Comparison of ENCODE assay signal across 9 mouse cellular contexts in genomic region chr5:21326494-21326893, GRCm38 (mm10). TPM values are rescaled to one million over a fixed set of nuclear protein-coding genes. Genes with fewer than 3 reads are reported as not detected.
DNase-seq lines count a peak whose midpoint lies in the region; ATAC-seq and TF ChIP-seq lines count a peak whose summit lies in the region.
"Had no signal": no experiment of that assay in that cellular context is flagged by ENCODE, and none has a peak within 500 bp of the region (broad histone marks: within the 10 kb centered on the region; RNA-seq: fewer than 3 reads in every experiment).

No protein-coding gene starts in this region.

- H3K27me3 ChIP-seq in MEL (ENCODE audit: control insufficient read depth in 1 of 2, insufficient read depth in 2 of 2, low read length in 2 of 2) = no peaks in the 10 kb centered on the region
- no peaks in the 10 kb centered on the region for H3K27me3 ChIP-seq in heart, embryonic 16.5 days (ENCODE audit: control insufficient read depth, insufficient read depth, low read length)
- no peaks in the 10 kb centered on the region for H3K27me3 ChIP-seq in liver, embryonic 13.5 days

- peaks cover 5 to 13% of the 10 kb centered on the region in 2 experiments for H3K4me1 ChIP-seq in MEL (ENCODE audit: control insufficient read depth in 1 of 2, insufficient read depth in 2 of 2, low read length in 2 of 2)
- no peaks in the 10 kb centered on the region for H3K4me1 ChIP-seq in bone marrow, adult 2 months (ENCODE audit: control insufficient read depth, insufficient read depth, low read length)
- peaks cover 31% of the 10 kb centered on the region for H3K4me1 ChIP-seq in heart, embryonic 16.5 days (ENCODE audit: control insufficient read depth, insufficient read depth, low read length)
- H3K4me1 ChIP-seq in liver, embryonic 13.5 days (replicated peaks) = peaks cover 8% of the 10 kb centered on the region; the same call in 1 of the 2 replicates

- peak; percentile 100 for TF ChIP-seq RAD21 in MEL (IDR thresholded peaks at IDR 0.05; ENCODE audit: low read depth, low read length)

- 5% methylated on average over 1 of the region's 1 CpGs for WGBS in bone marrow, adult 2 months
- 8% methylated on average over 1 of the region's 1 CpGs for WGBS in heart, embryonic 16.5 days
- WGBS in liver, embryonic 13.5 days (ENCODE audit: insufficient replicate concordance) = 0% methylated on average over 1 of the region's 1 CpGs

- peak; percentile 34 to 65; a peak in 3 of 4 replicates for TF ChIP-seq EP300 in MEL (IDR thresholded peaks at IDR 0.05; ENCODE audit: low read depth in 1 of 2, low read length in 2 of 2)

- no peak for TF ChIP-seq POLR2A in MEL (IDR thresholded peaks at IDR 0.05; ENCODE audit: control insufficient read depth in 1 of 2, insufficient read depth in 1 of 2, low read depth in 1 of 2, low read length in 2 of 2, poor library complexity in 1 of 2)
- TF ChIP-seq POLR2A in bone marrow, adult 2 months (IDR thresholded peaks at IDR 0.05; ENCODE audit: borderline replicate concordance, control insufficient read depth, low read depth, low read length) = no peak

- H3K4me3 ChIP-seq in left cerebral cortex, adult 2 months = no peak overlapping the region
- H3K4me3 ChIP-seq in MEL (ENCODE audit: control insufficient read depth in 1 of 2, insufficient read depth in 1 of 2, low read depth in 2 of 2, low read length in 2 of 2) = peak overlapping the region; percentile 2 to 16; a peak in 2 of 4 replicates
- no peak overlapping the region for H3K4me3 ChIP-seq in bone marrow, adult 2 months (replicated peaks; ENCODE audit: control insufficient read depth, low read depth, low read length)
- H3K4me3 ChIP-seq in heart, embryonic 16.5 days (ENCODE audit: low read length) = no peak overlapping the region
- H3K4me3 ChIP-seq in liver, embryonic 13.5 days (replicated peaks) = no peak overlapping the region
- H3K4me3 ChIP-seq: megakaryocyte, embryonic 14.5 days had no signal

- H3K9me3 ChIP-seq in MEL (replicated peaks; ENCODE audit: insufficient read depth, low read length) = no peaks in the 10 kb centered on the region
- no peaks in the 10 kb centered on the region for H3K9me3 ChIP-seq in heart, embryonic 16.5 days (replicated peaks; ENCODE audit: control insufficient read depth, low read length)
- no peaks in the 10 kb centered on the region for H3K9me3 ChIP-seq in liver, embryonic 13.5 days (replicated peaks)
- H3K9me3 ChIP-seq: megakaryocyte, embryonic 14.5 days had no signal

- DNase-seq in left cerebral cortex, adult 2 months (ENCODE audit: extremely low spot score in 1 of 2, low spot score in 2 of 2) = peak in 1 of 2 experiments; percentile 38
- DNase-seq in left cerebral cortex, adult 8-10 months (ENCODE audit: low spot score in 2 of 2) = no peak
- DNase-seq in MEL (ENCODE audit: low read depth, low spot score) = peak; percentile 94
- peak; percentile 51 for DNase-seq in liver, embryonic 13.5 days
- DNase-seq in retina, postnatal 1 day = peak; percentile 63
- no peak for DNase-seq in frontal cortex, postnatal 10 days (ENCODE audit: low spot score in 2 of 2)

- intact Hi-C loops in left cerebral cortex, adult 2 months (cut with DNase I) = loop anchor here (2.0 kb wide), 1 partner anchor 94 kb away; no protein-coding TSS in a partner anchor

- no peak overlapping the region; the same call in 1 of the 2 replicates for H3K9ac ChIP-seq in MEL (ENCODE audit: control insufficient read depth, low read depth, low read length, poor library complexity, severe bottlenecking)
- H3K9ac ChIP-seq in heart, embryonic 16.5 days (ENCODE audit: low read length) = no peak overlapping the region
- H3K9ac ChIP-seq in liver, embryonic 13.5 days = no peak overlapping the region

- no peak overlapping the region for H3K4me2 ChIP-seq in heart, embryonic 16.5 days (ENCODE audit: low read depth, low read length)
- H3K4me2 ChIP-seq in liver, embryonic 13.5 days = no peak overlapping the region

- H3K27ac ChIP-seq in left cerebral cortex, adult 2 months = no peak overlapping the region
- H3K27ac ChIP-seq in MEL (ENCODE audit: control insufficient read depth, low read depth, low read length) = no peak overlapping the region
- H3K27ac ChIP-seq in bone marrow, adult 2 months (ENCODE audit: control insufficient read depth, insufficient read depth, low read depth, low read length, poor library complexity) = no peak overlapping the region
- H3K27ac ChIP-seq in heart, embryonic 16.5 days (ENCODE audit: low read length) = 0 out of 2 replicates have a peak overlapping the region, but pooled peaks have one; percentile 23
- no peak overlapping the region for H3K27ac ChIP-seq in liver, embryonic 13.5 days

- H3K79me2 ChIP-seq in MEL (ENCODE audit: control insufficient read depth, insufficient read depth, low read length, poor library complexity) = no peaks in the 10 kb centered on the region

- ATAC-seq in heart, embryonic 16.5 days (replicated peaks; ENCODE audit: extremely low read depth, insufficient read depth, low FRiP score) = no peak
- ATAC-seq in liver, embryonic 13.5 days (ENCODE audit: low read depth) = no peak

- TF ChIP-seq CTCF in left cerebral cortex, adult 2 months (IDR thresholded peaks at IDR 0.05) = peak; percentile 61
- TF ChIP-seq CTCF in MEL (IDR thresholded peaks at IDR 0.05 in 2 of 3, conservative IDR thresholded peaks at IDR 0.05 in 1 of 3; ENCODE audit: control insufficient read depth in 1 of 3, insufficient read depth in 1 of 3, low read depth in 2 of 3, low read length in 3 of 3, poor library complexity in 1 of 3, severe bottlenecking in 1 of 3) = peak; percentile 95 to 100 (median 95)
- TF ChIP-seq CTCF in bone marrow, adult 2 months (IDR thresholded peaks at IDR 0.05; ENCODE audit: control insufficient read depth, insufficient read depth, low read length) = peak; percentile 94

- H3K36me3 ChIP-seq in MEL (ENCODE audit: control insufficient read depth in 1 of 2, insufficient read depth in 2 of 2, low read length in 2 of 2) = peaks cover 0 to 18% of the 10 kb centered on the region in 2 experiments; a peak in 2 of 4 replicates
- no peaks in the 10 kb centered on the region for H3K36me3 ChIP-seq in heart, embryonic 16.5 days (ENCODE audit: control insufficient read depth, insufficient read depth)
- no peaks in the 10 kb centered on the region for H3K36me3 ChIP-seq in liver, embryonic 13.5 days

TF ChIP-seq in MEL, 35 proteins besides CTCF, POLR2A, EP300 and RAD21 (continues in another document):
- no peak for TF ChIP-seq KAT2A (conservative IDR thresholded peaks at IDR 0.05; ENCODE audit: low read depth, low read length)
- no peak for TF ChIP-seq POLR2AphosphoS5 (IDR thresholded peaks at IDR 0.05; ENCODE audit: borderline replicate concordance, low read depth, low read length)
- TF ChIP-seq ZC3H11A (IDR thresholded peaks at IDR 0.05; ENCODE audit: low read depth, low read length) = peak; percentile 100
- peak; percentile 58; the same call in 1 of the 2 replicates for TF ChIP-seq MAZ (IDR thresholded peaks at IDR 0.05; ENCODE audit: low read depth, low read length)
- peak; percentile 46 for TF ChIP-seq MXI1 (IDR thresholded peaks at IDR 0.05; ENCODE audit: low read depth, low read length)
- TF ChIP-seq RCOR1 (IDR thresholded peaks at IDR 0.05; ENCODE audit: low read depth, low read length) = no peak
- no peak for TF ChIP-seq BHLHE40 (IDR thresholded peaks at IDR 0.05; ENCODE audit: borderline replicate concordance, low read depth, low read length)
- TF ChIP-seq USF1 (IDR thresholded peaks at IDR 0.05; ENCODE audit: low read depth, low read length) = no peak
- TF ChIP-seq CHD2 (IDR thresholded peaks at IDR 0.05; ENCODE audit: low read length) = no peak
- TF ChIP-seq SIN3A (IDR thresholded peaks at IDR 0.05; ENCODE audit: low read length) = peak; percentile 81
- peak; percentile 49 for TF ChIP-seq TAL1 (IDR thresholded peaks at IDR 0.05; ENCODE audit: low read length)
- TF ChIP-seq TCF12 (IDR thresholded peaks at IDR 0.05; ENCODE audit: low read depth, low read length) = peak; percentile 72
- no peak for TF ChIP-seq UBTF (IDR thresholded peaks at IDR 0.05; ENCODE audit: borderline replicate concordance, insufficient read depth, low read depth, low read length)
- TF ChIP-seq JUND (IDR thresholded peaks at IDR 0.05; ENCODE audit: low read depth, low read length) = peak; percentile 22; the same call in 1 of the 2 replicates
- TF ChIP-seq ZKSCAN1 (IDR thresholded peaks at IDR 0.05; ENCODE audit: low read depth, low read length) = no peak
- no peak for TF ChIP-seq NELFE (IDR thresholded peaks at IDR 0.05; ENCODE audit: low read depth, low read length)
- 0 out of 2 replicates have a peak, but pooled peaks have one; percentile 61 for TF ChIP-seq HCFC1 (IDR thresholded peaks at IDR 0.05; ENCODE audit: low read depth, low read length)
- 0 out of 2 replicates have a peak, but pooled peaks have one; percentile 38 for TF ChIP-seq MEF2A (IDR thresholded peaks at IDR 0.05; ENCODE audit: extremely low read depth, insufficient replicate concordance, low read depth, low read length, poor library complexity, severe bottlenecking)
- no peak for TF ChIP-seq GABPA (IDR thresholded peaks at IDR 0.05; ENCODE audit: low read depth, low read length)
- peak; percentile 91 for TF ChIP-seq GATA1 (IDR thresholded peaks at IDR 0.05; ENCODE audit: low read depth, low read length)
- TF ChIP-seq MYB (IDR thresholded peaks at IDR 0.05; ENCODE audit: low read depth, low read length) = no peak
- TF ChIP-seq USF2 (IDR thresholded peaks at IDR 0.05; ENCODE audit: borderline replicate concordance in 1 of 2, insufficient read depth in 1 of 2, low read depth in 1 of 2, low read length in 2 of 2) = no peak
- TF ChIP-seq NRF1 (IDR thresholded peaks at IDR 0.05; ENCODE audit: insufficient read depth, low read depth, low read length, poor library complexity, severe bottlenecking) = no peak
- TF ChIP-seq E2F4 (IDR thresholded peaks at IDR 0.05; ENCODE audit: borderline replicate concordance, low read depth, low read length) = no peak
- 0 out of 2 replicates have a peak, but pooled peaks have one; percentile 27 for TF ChIP-seq ZNF384 (IDR thresholded peaks at IDR 0.05; ENCODE audit: low read depth, low read length)
- no peak for TF ChIP-seq MAFK (IDR thresholded peaks at IDR 0.05; ENCODE audit: borderline replicate concordance, low read depth, low read length)

RNA-seq across cellular contexts. Expression of gene Fgl2, which starts 45.9 kb away (rescaled TPM):
- 1 to 10 TPM; 1.4 TPM for total RNA-seq in left cerebral cortex, adult 2 months (2021)
- 1 to 10 TPM; 1.5 to 3.0 (median 2.0) TPM for total RNA-seq in left cerebral cortex, adult 8-10 months (2022)
- total RNA-seq in MEL (2012; rRNA removed) = 1.5 and 2.7 TPM in 2 replicates
- 1 to 10 TPM in 1 of 2 experiments, not detected in 1; 2.8 TPM for polyA plus RNA-seq in MEL (2012; ENCODE audit: insufficient read depth in 1 of 2, insufficient read length in 2 of 2, low read depth in 1 of 2, low replicate concordance in 2 of 2, missing spikeins in 1 of 2)
- polyA plus RNA-seq in bone marrow, adult 2 months (2011; ENCODE audit: insufficient read depth, insufficient read length, low replicate concordance, missing spikeins) = 1.7 and 5.3 TPM in 2 replicates
- polyA plus RNA-seq in heart, embryonic 16.5 days (2015; fragmentation: Nextera tagmentation; extraction: Ambion mirVana) = 32.4 and 40.2 TPM in 2 replicates
- 1.6 and 2.0 TPM in 2 replicates for polyA plus RNA-seq in liver, embryonic 13.5 days (2015; fragmentation: Nextera tagmentation; extraction: Ambion mirVana)

Comparison
In these comparisons a context has a peak if more than half of its experiments do, and no peak if none do; other contexts are left out.
1. DNase-seq: peak in MEL (single experiment), liver, embryonic 13.5 days (single experiment) and retina, postnatal 1 day (single experiment); none in left cerebral cortex, adult 8-10 months (0 of 2) and frontal cortex, postnatal 10 days (0 of 2).
2. H3K4me3 ChIP-seq: peak in MEL (2 of 2); none in left cerebral cortex, adult 2 months (single experiment), bone marrow, adult 2 months (single experiment), heart, embryonic 16.5 days (single experiment) and liver, embryonic 13.5 days (single experiment).
3. Peak in every context shown above with its lines, with median percentiles within 50 percentile points of each other: CTCF ChIP-seq.